Mouse (Mus musculus): ENCODE results near the gene Gfap.
A peak's percentile ranks its signal among the peaks of the same experiment; 100 is the strongest.

Gfap gene

GRCm38 (mm10) chr11:102895779-102896178 lies 4.9 kb downstream of the Gfap start:
- DNase-seq = no peak

GRCm38 (mm10) chr11:102894716-102895115 lies 6.0 kb downstream of the Gfap start:
- no peak for DNase-seq

DNA sequence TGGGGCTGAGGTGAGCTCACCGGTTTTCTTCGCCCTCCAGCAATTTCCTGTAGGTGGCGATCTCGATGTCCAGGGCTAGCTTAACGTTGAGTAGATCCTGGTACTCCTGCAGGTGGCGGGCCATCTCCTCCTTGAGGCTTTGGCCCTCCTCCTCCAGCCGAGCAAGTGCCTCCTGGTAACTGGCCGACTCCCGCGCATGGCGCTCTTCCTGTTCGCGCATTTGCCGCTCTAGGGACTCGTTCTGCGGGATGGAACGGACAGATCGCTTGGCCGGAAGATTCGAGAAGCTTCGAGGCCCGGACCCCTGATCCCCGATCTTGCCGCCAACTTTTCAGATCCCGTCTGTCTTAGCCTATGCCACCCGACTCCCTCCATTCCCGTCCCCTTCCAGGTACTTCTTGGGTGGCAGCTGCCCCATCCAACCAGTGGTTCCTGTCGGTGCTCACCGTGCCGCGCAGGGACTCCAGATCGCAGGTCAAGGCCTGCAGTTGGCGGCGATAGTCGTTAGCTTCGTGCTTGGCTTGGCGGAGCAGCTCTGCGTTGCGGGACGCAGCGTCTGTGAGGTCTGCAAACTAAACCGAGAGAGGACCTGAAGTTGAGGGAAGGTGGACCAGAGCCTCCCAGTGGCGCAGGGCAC lies 7.6 kb downstream of the Gfap start:
- DNase-seq = peak; percentile 77

GRCm38 (mm10) chr11:102890096-102890495 lies 10.6 kb downstream of the Gfap start:
- no peak for DNase-seq

DNA sequence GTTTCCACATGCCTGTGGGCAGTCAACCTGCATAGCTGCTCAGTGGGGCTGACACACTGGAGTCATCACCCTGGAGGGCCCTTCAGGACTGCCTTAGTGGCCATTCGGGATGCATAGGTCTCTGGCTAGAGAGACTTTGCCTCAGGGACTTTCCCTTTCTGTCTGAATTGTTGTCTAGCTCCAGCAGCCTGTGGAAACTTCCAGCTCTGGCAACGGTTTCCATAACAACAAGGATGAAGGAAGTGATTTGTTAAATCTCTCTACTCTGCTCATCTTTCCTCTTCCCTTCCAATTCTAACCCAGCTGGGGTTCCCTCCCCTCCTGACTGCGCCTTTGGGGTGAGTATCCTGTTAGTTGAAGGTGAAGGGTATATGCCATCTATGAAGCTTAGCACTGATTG lies 12.6 kb downstream of the Gfap start:
- DNase-seq = no peak

GRCm38 (mm10) chr11:102887433-102887832 lies 13.3 kb downstream of the Gfap start:
- DNase-seq = no peak

DNA sequence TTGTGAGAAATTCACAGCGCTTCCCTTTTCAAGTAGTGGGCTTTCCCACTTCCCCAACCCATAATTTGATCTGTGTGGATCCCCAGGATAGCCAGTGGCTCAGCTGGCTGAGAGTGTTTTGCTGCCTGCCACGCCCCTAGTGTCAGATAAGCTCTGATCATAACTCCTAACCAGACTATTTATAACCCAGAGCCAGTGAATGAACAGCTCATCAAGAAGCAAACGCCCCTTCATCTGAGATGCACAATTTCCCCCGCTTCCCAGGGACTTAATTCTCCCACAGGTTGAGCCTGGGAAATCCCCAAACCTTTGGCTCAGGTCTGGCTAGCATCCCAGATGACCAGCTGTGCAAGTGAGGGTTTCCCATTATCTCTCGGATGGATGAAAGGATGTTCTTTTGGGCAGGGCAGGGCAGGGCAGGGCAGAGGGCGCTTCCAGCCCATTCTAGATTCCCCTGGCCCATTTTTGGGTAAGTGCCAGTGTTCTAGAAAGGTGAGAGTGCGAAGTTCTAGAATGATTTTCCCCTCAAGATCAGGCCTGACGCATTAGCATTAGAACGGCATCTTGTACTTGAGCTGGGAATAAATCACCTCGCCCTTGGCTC lies 16.0 kb downstream of the Gfap start, which contains the start of gene Fam187a:
Gene Fam187a (plus strand): TSS at position 554 of the 604 bp plus-strand sequence.
- no peak for DNase-seq

DNA sequence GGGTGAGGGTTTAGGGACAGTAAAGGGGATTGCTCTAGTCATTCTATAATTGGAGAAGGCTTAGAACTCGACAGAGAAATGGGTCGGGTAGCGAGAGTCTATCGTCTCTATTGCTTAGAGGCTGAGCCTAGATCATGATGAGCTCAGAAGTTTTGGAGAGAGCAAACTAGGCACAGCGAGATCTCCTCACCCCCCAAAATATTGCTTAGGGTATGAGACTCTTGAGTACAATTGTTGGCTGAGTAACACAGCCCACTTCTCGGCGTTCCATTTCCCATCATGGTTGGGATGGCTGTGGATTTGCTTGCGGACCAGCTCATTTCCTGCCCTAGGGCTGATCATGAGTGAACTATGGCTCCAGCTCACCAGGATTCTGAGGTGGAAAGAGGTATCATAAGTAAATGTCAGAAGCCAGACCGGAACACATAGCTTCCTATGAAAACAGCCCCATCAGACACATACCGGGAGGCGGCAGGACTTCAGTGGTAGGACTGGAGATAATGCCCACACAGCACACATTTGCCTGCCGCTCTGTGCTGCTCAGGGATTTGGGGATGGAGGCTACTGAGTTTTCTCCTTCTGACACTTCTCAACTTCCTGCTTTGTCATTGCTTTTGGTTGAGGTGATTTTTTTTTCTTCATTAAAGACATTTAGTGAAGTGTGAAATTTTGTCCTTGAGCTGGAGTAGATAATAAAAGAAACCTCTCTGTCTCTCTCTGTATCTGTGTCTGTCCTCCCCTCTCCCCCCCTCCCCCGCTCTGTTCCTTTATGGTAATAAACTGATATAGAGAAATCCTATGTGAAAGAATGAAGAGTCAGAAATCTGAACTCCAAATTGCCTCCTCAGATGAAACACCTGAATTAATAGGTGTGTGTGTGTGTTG lies 19.2 kb downstream of the Gfap start:
- DNase-seq = no peak

DNA sequence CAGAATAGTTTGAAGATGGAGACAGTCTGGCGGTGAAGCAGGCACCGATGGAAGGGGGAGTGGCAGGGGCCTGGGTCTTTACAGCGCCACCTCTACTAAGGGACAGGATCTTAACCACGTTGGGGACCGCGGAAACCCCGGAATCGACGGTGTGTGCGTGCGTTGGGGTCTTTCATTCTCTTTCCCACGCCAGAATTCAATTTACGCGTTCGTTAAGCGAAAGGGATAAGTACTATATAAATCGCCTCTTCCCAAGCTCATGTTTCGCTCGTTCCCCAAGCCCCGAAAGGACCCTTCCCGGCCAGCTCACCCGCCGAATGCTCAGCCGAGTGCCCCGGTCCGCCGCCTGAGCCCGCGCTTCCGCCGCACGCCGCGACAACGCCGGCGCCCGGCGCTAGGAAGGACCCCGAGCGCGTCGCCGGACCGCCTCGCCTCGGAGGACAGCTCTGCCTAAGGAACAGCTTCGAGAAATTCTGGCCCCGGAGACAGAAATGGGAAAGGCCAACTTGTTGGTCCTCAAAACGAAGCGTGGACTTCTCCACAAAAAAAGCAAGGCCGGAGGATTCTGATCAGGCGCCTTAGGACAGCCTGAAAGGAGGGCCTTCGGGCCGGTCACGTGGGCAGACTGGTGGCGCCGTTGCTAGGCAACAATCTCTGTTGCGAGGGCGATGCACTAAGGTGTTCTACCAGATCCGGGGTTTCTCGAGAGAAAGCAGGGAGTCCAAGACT lies 20.0 kb downstream of the Gfap start, which contains the start of the genes Eftud2 and Ccdc103:
Gene Eftud2 (minus strand): TSS at position 401 of the 729 bp plus-strand sequence.
Gene Ccdc103 (plus strand): TSS at position 620 of the 729 bp plus-strand sequence.
- DNase-seq = peak; percentile 92

DNA sequence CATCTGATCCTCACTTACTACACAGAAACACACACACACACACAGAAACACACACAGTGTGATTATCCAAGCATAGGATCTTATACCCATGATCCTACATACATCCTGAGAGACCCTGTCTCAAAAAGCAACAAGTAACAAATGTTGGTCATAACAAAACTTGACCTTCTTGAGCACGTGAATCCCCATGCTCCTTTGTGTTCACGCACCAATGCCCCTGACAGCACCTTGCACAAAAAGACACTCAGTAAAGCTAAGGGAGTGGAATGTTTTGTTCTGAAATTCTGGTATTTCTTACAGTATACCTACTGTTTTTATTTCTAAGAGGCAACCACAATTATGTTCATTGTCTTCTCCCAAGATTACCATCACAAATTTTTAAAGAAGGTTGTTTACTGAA lies 21.2 kb downstream of the Gfap start:
- no peak for DNase-seq

- DNase-seq = peak; percentile 82
Measured at GRCm38 (mm10) chr11:102874801-102875334, 25.8 kb downstream of the Gfap start.

DNA sequence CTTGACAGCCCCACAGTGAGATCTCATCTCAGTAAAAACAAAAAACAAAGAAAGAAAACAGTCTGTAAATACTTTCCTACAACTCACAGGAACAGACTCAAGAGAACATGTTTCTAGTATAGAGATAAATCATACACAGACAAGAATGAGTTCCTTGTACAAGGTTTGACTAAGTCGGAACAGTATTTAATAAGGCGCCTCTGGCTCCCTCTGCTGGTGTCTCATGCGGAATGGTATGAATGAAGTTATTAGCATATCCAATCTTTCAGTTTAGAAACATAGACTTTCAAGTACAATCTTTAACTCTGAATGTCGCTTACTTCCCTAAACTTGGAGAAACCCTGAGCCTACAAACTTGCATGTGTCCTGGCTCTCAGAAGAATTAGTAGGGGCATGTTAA lies 36.4 kb downstream of the Gfap start:
- no peak for DNase-seq

DNA sequence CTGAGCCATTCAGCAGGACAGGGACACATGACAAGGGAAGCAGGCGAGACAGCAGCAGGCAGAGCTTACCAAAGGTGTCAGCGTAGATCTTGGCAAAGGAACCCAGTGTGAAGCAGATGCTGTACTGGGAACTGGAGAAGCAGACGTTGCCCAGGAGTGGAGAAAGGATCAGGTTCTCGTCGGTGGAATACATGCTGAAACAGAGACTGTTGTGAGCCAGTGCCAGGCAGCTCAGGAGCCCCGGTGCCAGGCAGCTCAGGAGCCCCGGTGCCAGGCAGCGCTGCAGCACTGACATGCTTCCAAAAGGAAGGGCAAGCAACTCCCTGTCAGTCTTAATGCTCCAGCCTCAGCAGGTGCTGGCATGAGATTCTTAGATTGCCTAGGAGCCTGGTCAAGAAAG lies 40.8 kb downstream of the Gfap start:
- peak; percentile 38 for DNase-seq

- DNase-seq = no peak
Measured at GRCm38 (mm10) chr11:102858951-102859350, 41.8 kb downstream of the Gfap start.

DNA sequence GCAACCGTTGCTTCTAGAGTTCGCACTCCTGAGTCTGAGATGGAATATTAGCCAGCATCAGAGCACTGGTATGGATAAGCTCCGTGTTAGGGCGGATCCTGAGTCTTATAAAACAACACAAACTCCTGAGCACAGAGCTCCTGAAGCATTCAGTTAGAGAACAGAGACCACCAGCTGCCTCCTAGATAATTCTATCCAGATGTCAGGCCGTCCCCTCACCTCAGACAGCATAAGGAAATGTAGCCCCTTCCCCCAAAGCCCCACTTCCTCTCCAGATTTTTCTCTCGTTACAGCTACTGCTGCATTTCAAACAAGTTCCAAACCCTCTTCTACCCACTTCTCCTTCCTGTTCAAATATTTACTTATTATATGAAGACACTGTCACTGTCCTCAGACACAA lies 44.8 kb downstream of the Gfap start:
- no peak for DNase-seq

DNA sequence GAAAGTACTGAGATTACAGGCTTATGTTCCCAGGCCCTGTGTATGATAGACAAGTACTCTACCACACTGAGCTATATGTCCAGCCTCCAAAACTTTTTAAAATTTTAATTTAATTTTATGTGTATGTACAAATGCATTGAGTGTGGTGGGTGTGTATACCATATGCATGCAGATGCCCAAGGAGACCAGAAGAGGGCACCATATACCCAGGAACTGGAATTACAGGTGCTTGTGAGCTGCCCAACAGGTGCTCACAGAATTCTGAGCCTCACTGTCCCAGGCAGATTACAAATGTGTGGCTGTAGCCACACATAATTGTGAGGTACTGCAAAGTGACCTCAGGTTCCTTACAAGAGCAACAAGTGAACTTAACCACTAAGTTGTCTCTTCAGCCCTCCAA lies 47.0 kb downstream of the Gfap start:
- DNase-seq = no peak

- peak; percentile 59 for DNase-seq
Measured at GRCm38 (mm10) chr11:102851883-102852282, 48.8 kb downstream of the Gfap start.

- no peak for DNase-seq
Measured at GRCm38 (mm10) chr11:102845926-102846325, 54.8 kb downstream of the Gfap start.

DNA sequence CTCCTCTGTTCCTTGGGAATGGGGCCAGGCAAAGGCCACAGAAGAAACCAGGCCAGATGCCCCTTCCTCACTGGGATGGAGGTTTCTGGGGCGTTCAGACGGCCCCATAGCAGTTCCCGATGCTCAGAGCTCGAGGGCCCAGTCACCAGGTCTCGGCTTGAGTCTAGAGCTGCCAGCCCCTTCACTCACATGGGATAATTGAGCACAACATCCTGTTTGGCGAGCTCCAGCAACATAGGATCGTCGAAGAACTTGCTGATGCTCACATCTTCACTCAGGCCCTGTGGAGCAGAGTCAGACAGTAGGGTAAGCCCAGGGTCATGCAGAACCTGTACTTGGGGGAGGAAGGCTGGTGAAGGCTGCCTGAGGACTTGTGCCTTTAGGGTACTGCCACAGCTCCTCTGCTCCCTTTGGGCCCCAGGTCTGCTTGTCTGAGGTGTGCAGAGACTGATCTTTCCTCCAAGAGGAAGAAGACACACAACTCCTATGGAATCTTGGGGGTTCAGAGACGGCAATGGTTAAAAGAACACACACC lies 62.0 kb downstream of the Gfap start:
- no peak for DNase-seq

GRCm38 (mm10) chr11:102838126-102838525 lies 62.6 kb downstream of the Gfap start:
- no peak for DNase-seq

DNA sequence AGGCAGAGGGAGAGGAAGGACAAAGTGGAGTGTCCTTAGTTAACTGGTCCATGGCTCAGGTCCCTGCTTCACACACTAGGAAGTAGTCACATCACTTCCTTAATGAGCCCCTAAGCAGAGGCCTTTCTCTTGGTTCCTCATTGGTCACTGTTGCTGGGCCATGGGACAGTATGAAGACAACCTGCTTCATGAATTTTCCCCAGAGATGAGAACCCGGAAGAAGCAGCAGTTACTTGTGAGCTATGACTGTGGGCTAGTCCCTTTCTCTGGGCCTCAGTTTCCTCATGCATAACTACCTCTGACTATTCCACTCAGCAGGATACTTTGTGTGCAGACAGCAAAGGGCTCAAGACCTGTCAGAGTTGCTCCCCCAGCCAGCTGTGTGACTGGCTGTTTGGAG lies 63.3 kb downstream of the Gfap start:
- DNase-seq = no peak
